Mouse (Mus musculus) heart, adult 2 months (tissue): ENCODE results near the gene Ptgs1.

Experiments used
- CTCF ChIP-seq: fragments of 200-600 bp; IDR thresholded peaks from 2 replicates; pipeline ENCODE4 v1.8.1; 2022; ENCODE audit warnings: antibody characterized with exemption, mild to moderate bottlenecking, moderate library complexity
- EP300 ChIP-seq: fragments of 200-500 bp; IDR thresholded peaks from 2 replicates; pipeline ENCODE4 v1.6.1; 2011; ENCODE audit warnings: low read depth, low read length, control low read depth; ENCODE audit not compliant: insufficient read depth
- POLR2A ChIP-seq: fragments of 200-500 bp; IDR thresholded peaks from 2 replicates; pipeline ENCODE4 v1.6.1; 2011; ENCODE audit warnings: mild to moderate bottlenecking, low read depth, low read length, control low read depth; ENCODE audit not compliant: insufficient read depth

GRCm38 (mm10) chr2:36235917-36236316 lies 5.7 kb downstream of the Ptgs1 start:
- TF ChIP-seq POLR2A (no peak), CTCF (no peak), EP300 (no peak)
